Mouse (Mus musculus): ENCODE measurements at regions not wholly inside any gene's neighbourhood (a gene's known extent, or its start where the extent isn't known, plus 50 kb on each side); places are given as distances from the start of the nearest gene placed in this dataset.
"Not testable (repeated sequence)": the region's sequence is repeated elsewhere in the genome, so short reads cannot be mapped to it uniquely, and the experiment has no call there.

DNA sequence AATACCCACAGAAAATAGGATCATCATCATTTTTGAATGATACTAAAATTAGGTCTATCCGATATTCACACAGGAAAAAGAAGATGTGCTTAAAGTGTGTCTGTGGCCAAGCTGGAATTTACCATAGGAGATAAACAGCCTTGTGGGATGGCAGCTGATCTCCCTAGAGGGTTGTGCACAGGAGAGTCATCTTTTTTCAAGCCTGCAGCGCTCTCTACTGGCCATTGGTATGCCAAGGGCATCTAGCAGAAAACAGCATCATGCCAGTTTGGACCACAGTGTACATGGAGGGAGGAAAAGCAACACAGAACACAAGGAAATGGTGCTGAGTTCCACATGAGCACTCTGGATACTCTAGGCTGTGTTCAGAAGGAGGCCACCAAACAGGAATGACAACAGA is 74.1 kb upstream of the Diaph3 start:
- intact Hi-C loops (cut with DNase I): loop anchor here (5.0 to 10.0 kb wide), 3 partner anchors 100 to 538 kb away; no protein-coding TSS in a partner anchor

GRCm38 (mm10) chr14:87217042-87217441 is 76.0 kb upstream of the Diaph3 start:
- intact Hi-C loops (cut with DNase I): loop anchor here (5.0 to 10.0 kb wide), 3 partner anchors 98 to 540 kb away; no protein-coding TSS in a partner anchor

DNA sequence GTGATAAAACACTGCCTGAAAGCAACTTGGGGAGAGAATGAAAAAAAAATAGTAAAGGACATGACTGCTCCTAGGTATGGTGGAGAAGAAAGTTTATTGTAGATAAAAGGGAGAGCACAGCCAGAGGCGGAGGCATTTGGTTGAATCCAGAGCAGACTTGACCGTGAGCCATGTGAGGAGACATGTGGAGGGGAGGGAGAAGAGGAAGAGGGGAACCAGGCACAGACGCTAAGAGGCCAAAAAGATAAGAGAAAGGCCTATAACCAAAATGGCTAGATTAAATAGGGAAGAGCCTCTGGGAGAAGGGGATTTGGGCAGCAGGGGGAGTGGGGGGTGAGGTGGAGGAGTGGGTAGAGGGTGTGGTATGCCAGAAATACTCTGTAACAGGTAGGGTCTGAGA is 78.9 kb upstream of the Diaph3 start:
- intact Hi-C loops (cut with DNase I): loop anchor here (5.0 to 10.0 kb wide), 3 partner anchors 95 to 543 kb away; no protein-coding TSS in a partner anchor

- intact Hi-C loops (cut with DNase I): no loop called here
These were observed 83.8 kb upstream of the Diaph3 start for GRCm38 (mm10) chr14:87224870-87225269.

DNA sequence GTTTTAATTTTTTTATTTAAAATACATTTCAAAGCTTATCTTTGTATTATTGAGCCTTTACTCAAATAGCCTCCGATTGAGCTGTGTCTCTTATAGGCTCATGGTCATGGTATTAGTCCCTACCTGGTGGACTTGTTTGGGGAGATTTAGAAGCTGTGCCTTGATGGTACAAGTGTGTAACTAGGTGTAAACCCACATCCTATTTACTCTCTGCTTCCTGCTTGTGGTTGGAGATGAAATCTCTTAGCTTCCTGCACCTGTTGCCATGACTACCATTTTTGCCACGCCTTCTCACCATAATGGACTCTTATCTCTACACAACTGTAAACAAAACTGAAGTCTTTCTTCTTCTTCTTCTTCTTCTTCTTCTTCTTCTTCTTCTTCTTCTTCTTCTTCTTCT is 108.2 kb upstream of the Diaph3 start:
- intact Hi-C loops (cut with DNase I): no loop called here

DNA sequence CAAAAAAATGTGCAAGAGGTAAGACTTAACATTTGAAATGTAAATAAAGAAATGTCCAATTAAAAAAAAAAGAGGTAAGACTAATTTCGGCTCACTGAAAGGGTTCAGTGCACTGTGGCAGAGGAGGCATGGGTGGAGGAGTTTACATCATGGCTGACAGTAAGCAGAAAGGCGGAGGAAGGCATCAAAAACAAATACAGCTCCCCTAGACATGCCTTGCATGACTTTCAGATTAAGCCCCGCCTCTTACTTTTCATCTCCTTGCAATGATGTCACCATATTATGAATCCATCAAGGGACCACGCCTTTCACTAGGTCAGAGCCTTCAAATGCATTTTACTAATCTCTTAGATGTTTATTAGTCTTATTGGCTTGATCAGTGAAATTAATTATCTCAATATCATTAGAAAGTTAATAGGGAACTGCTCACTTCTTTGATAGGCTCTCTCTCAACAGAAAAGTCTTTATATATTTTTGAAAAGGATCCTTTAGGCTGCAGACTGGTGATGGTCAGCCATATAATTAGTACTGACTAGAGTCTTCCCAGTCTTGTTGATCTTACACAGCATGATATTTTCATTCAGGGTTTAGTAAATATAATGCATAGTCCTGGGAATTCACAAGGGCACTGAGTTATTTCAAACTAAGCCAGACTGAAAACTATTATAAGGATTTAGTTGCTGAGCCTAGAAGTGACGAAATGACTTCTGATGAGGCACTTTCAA is 114.6 kb upstream of the Diaph3 start:
- intact Hi-C loops (cut with DNase I): no loop called here

DNA sequence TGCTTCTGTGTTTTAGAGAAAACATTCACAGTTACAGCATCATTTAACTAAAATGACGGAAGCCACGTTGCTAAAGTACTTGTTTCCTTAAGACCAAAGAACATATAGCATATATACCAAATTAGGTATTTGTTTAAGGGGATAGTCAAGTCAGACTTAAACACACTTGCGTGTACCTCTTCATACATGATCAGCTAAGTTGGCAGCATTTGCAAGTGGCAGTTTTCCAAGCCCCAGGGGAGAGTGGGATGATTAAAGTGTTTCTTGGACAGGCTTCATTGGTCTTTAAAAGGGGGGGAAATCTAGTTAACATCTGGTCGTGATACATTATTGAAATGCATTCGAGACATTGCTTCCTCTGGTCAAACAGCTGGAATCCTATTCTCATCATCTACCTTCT is 120.7 kb upstream of the Diaph3 start:
- intact Hi-C loops (cut with DNase I): no loop called here

DNA sequence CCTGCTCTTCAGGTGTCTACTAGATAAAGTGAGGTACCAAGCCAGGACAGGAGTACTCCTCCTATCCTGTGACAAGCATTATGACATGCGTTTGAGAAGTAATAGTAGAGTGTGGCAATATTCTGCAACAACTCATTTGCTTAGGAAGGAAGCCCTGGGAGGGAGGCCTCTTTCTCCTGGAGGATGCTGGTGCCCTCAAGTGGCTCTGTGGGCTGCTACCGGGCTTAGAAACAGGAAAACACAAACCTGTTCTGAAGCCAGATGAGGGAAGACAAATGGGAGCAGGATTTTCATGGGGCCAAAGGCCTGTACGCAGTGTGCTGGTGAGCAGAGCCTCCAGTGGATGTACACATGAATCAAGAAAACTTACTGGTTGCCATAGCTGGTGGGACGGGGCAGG is 123.8 kb upstream of the Diaph3 start:
- intact Hi-C loops (cut with DNase I): no loop called here

GRCm38 (mm10) chr14:87266309-87266708 is 125.3 kb upstream of the Diaph3 start:
- intact Hi-C loops (cut with DNase I): no loop called here

GRCm38 (mm10) chr14:87289266-87289665 is 127.2 kb upstream of the Tdrd3 start:
- intact Hi-C loops (cut with DNase I): not testable (repeated sequence)

DNA sequence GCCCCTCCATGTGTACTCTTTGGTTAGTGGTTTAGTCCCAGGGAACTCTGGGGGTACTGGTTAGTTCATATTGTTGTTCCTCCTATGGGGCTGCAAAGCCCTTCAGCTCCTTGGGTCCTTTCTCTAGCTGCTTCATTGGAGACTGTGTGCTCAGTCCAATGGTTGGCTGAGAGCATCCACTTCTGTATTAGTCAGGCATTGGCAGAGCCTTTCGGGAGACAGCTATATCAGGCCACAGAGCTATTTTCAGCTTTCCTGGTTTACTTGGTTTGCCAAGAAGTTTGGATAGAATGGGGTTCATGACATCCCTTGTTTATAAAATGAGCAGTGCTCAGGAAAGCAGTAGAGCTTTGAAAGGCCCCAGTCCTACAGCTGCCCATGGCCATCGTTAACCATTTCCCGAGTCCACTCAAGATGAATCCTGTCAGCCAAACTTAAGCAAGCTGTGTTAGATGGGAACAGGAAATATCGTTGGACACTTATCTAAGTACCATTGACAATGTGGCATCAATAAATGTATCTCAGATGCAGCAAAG is 126.7 kb upstream of the Tdrd3 start:
- intact Hi-C loops (cut with DNase I): no loop called here

GRCm38 (mm10) chr14:87295206-87295605 is 121.2 kb upstream of the Tdrd3 start:
- intact Hi-C loops (cut with DNase I): no loop called here

GRCm38 (mm10) chr14:87297160-87297559 is 119.3 kb upstream of the Tdrd3 start:
- intact Hi-C loops (cut with DNase I): no loop called here

GRCm38 (mm10) chr14:87300838-87301237 is 115.6 kb upstream of the Tdrd3 start:
- intact Hi-C loops (cut with DNase I): no loop called here

DNA sequence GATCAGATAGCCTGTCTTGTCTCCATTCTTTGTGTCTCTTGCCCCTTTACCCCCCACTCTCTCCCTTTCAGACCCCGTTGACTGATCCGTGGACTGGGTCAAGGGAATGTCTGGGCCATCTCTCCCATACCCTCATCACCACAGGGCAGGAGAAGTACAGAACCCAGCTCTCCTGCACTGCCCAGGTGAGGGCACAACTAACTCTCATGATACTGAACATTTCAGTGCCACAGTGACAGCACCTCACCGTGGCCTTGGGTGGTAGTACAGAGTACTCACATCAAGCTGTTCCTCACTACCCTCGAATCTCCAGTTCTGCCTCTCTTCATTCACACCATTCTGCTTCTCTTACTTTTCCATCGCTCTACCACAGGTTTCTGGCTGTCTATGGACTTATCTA is 114.9 kb upstream of the Tdrd3 start:
- intact Hi-C loops (cut with DNase I): no loop called here

- intact Hi-C loops (cut with DNase I): no loop called here
These were observed 111.0 kb upstream of the Tdrd3 start for GRCm38 (mm10) chr14:87305481-87305880.

DNA sequence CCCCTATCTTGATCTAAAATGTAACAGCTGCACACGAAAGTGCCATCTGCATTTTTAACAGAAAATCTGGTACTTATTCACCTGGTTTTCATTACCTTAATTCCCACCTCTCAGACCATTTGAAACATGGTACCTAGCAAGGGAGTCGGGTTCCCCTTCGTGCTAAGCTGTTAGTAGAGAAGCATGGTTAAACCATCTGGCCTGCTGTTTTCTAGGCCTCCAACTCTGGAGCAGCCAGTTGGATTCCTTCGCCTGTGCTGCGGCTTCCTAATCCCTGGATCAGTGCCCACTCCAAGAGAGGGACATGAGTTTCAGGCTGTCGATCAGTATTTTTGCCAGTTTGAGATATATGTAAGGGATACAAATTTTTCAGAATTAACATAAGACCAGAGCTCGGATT is 110.4 kb upstream of the Tdrd3 start:
- intact Hi-C loops (cut with DNase I): no loop called here

DNA sequence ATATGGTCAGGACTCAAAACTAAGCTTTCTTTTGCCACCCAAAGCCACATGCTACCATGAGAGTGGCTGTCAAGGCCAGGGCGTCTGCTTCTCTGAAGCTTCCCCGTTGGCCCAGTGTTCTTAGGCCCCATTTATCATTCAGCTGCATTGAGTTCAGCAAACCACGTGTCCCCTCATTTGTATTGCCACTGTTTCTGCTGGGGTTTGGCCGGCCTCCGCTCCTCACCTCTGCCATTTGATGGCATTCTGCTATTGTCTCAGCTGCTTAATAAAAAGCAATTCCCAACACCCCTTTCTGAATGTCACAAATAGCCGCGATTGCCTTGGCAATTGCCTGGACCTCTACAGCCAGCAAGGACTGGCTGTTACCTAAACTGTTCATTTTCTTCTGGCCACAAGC is 108.4 kb upstream of the Tdrd3 start:
- intact Hi-C loops (cut with DNase I): no loop called here

DNA sequence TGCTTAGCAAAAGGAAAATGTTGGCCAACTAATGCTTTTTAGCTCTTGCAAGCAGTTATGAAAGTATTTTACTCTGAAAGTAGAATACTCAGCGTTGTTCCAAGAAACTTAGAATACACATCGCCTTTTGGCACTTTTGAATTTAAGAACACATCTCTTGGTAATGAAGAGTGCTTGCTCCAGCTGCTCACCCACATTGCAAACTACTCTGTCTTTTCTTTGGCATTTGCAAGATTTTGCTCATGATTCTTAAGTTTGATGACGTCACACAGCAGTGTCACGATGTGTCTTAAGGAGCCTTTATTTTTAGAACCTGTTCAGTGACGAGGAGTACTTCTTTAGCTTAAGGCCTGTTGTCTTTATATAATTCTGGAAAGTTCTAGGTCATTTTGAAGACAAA is 104.1 kb upstream of the Tdrd3 start:
- intact Hi-C loops (cut with DNase I): loop anchor here (10.0 kb wide), 3 partner anchors 98 to 638 kb away; no protein-coding TSS in a partner anchor

GRCm38 (mm10) chr14:87314999-87315732 is 101.3 kb upstream of the Tdrd3 start:
- intact Hi-C loops (cut with DNase I): loop anchor here (5.0 to 10.0 kb wide), 4 partner anchors 100 to 640 kb away; no protein-coding TSS in a partner anchor

DNA sequence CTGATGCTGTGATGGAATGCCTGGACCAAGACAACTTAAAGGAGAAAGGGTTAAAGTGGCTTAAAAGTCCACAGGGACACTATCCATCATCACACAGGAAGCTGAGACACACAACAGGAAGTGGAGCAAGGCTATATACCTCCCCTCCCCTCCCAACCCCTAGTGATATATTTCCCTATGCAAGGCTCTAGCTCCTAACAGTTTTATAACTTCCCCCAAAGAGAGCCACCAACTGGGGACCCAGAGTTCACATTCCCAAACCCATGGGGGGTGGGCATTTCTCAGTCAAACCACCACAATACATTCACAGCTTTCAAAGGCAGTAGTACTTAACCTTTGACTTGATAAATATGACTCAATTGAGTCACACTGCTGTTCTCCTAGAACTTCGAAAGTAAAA is 88.6 kb upstream of the Tdrd3 start:
- intact Hi-C loops (cut with DNase I): no loop called here

GRCm38 (mm10) chr14:87337950-87338526 is 78.4 kb upstream of the Tdrd3 start:
- intact Hi-C loops (cut with DNase I): no loop called here

Measured in adrenal gland (tissue).